Mouse (Mus musculus) spleen, adult 2 months (tissue): Measurements from ENCODE around the gene Ankrd42. TPM values are rescaled to one million over a fixed set of nuclear protein-coding genes. Genes with fewer than 3 reads are reported as not detected.

Source experiments
- DNase-seq, 2 experiments: peaks; one replicate each; pipeline versions ENCODE4 v3.0.0 to v3.0.0-alpha.2; 2012 to 2021; ENCODE audit warnings: low spot score in 2 of 2, low read depth in 1 of 2
- H3K27ac ChIP-seq: fragments of 200-500 bp; 2 replicates; pipeline ENCODE4 v1.5.1; 2012; ENCODE audit warnings: low read length, inconsistent platforms; ENCODE audit not compliant: insufficient read depth
- H3K27me3 ChIP-seq: fragments of 200-500 bp; 2 replicates; pipeline ENCODE4 v1.6.1; 2012; ENCODE audit warnings: mild to moderate bottlenecking, moderate library complexity, low read length, inconsistent platforms; ENCODE audit not compliant: control insufficient read depth, insufficient read depth
- H3K36me3 ChIP-seq: fragments of 200-500 bp; 2 replicates; pipeline ENCODE4 v1.6.1; 2012; ENCODE audit warnings: mild to moderate bottlenecking, low read length, inconsistent platforms; ENCODE audit not compliant: control insufficient read depth, insufficient read depth
- H3K4me1 ChIP-seq: fragments of 200-500 bp; 2 replicates; pipeline ENCODE4 v1.6.1; 2011; ENCODE audit warnings: inconsistent platforms; ENCODE audit not compliant: control insufficient read depth, insufficient read depth, insufficient read length
- H3K4me3 ChIP-seq: fragments of 200-500 bp; 2 replicates; pipeline ENCODE4 v1.5.1; 2011; ENCODE audit warnings: mild to moderate bottlenecking, inconsistent platforms; ENCODE audit not compliant: insufficient read depth, insufficient read length; ENCODE audit errors: extremely low read depth
- CTCF ChIP-seq: fragments of 200-500 bp; IDR thresholded peaks from 2 replicates; pipeline ENCODE4 v1.5.1; 2011; ENCODE audit warnings: mild to moderate bottlenecking, inconsistent platforms; ENCODE audit not compliant: insufficient read depth, insufficient read length, insufficient replicate concordance; ENCODE audit errors: extremely low read depth
- POLR2A ChIP-seq: fragments of 200-500 bp; IDR thresholded peaks from 2 replicates; pipeline ENCODE4 v1.6.1; 2011; ENCODE audit warnings: low read depth, low read length, inconsistent platforms
- WGBS: fragments of 180-500 bp; shearing (Covaris S2); methylation state at CpG from one replicate; pipeline ENCODE4 v1.1.7; 2018; 5-methylcytosine and 5-hydroxymethylcytosine counted together
- polyA plus RNA-seq: library from polyadenylated mRNA; depleted of rRNA; stranded (reverse); fragments of >200 nt; gene quantifications from 2 replicates; pipeline ENCODE4 v1.2.3, GENCODE M21; 2012; rRNA removed

Gene Ankrd42
- polyA plus RNA-seq, 1 experiment = 0.22 TPM

- no peaks in the 10 kb centered on the region for H3K27me3 ChIP-seq
- no peak for TF ChIP-seq POLR2A
- no peak for TF ChIP-seq CTCF
- H3K27ac ChIP-seq = no peak overlapping the region
- H3K4me3 ChIP-seq = no peak overlapping the region
- DNase-seq = no peak
- no peaks in the 10 kb centered on the region for H3K36me3 ChIP-seq
- WGBS = 79% methylated on average over 2 of the region's 2 CpGs
- no peaks in the 10 kb centered on the region for H3K4me1 ChIP-seq
Observed at GRCm38 (mm10) chr7:92546763-92547162, 90.2 kb downstream of the Ankrd42 start.

GRCm38 (mm10) chr7:92532351-92533036 is 104.4 kb downstream of the Ankrd42 start:
- no peaks in the 10 kb centered on the region for H3K4me1 ChIP-seq
- no peak overlapping the region for H3K27ac ChIP-seq
- no peak overlapping the region for H3K4me3 ChIP-seq
- no peak for DNase-seq
- H3K36me3 ChIP-seq = no peaks in the 10 kb centered on the region
- WGBS = 80% methylated on average over 6 of the region's 6 CpGs
- no peaks in the 10 kb centered on the region for H3K27me3 ChIP-seq
- TF ChIP-seq POLR2A (no peak), CTCF (no peak)

Other genes with a start within 250 kb of the Ankrd42 start
- 1.4 TPM in 2 replicates for gene Ccdc90b, start 76.0 kb downstream of the Ankrd42 start, polyA plus RNA-seq
- 13.8 and 18.0 TPM in 2 replicates for gene Pcf11, start 32.8 kb upstream of the Ankrd42 start, polyA plus RNA-seq
- gene Rab30, start 104.5 kb upstream of the Ankrd42 start, polyA plus RNA-seq = 3.9 and 4.2 TPM in 2 replicates
- 0.09 and 0.28 TPM in 2 replicates for gene Ddias, start 237.1 kb upstream of the Ankrd42 start, polyA plus RNA-seq
- 26.8 and 30.3 TPM in 2 replicates for gene Prcp, start 237.3 kb upstream of the Ankrd42 start, polyA plus RNA-seq